Mouse (Mus musculus) liver, embryonic 16.5 days (tissue): ENCODE data around the gene Carmil3. TPM values are rescaled to one million over a fixed set of nuclear protein-coding genes. Genes with fewer than 3 reads are reported as not detected.
A peak's percentile ranks its signal among the peaks of the same experiment; 100 is the strongest.

Source experiments
- ATAC-seq: fragments of 200-750 bp; cut with Nextera tagmentation; 2 replicates; pipeline ENCODE4 v1.8.0; 2017; ENCODE audit warnings: low read depth, mild to moderate bottlenecking, moderate number of reproducible peaks, moderate library complexity
- H3K27ac ChIP-seq: fragments of 300-500 bp; sonication (generic); 2 replicates; pipeline ENCODE4 v1.5.1; 2014; ENCODE audit warnings: mild to moderate bottlenecking, low read length
- H3K27me3 ChIP-seq: fragments of 300-500 bp; sonication (generic); 2 replicates; pipeline ENCODE4 v1.6.1; 2014; ENCODE audit warnings: low read depth, low read length, mixed read lengths; ENCODE audit not compliant: control insufficient read depth, insufficient read depth
- H3K36me3 ChIP-seq: fragments of 300-500 bp; sonication (generic); 2 replicates; pipeline ENCODE4 v1.6.1; 2014; ENCODE audit warnings: mild to moderate bottlenecking; ENCODE audit not compliant: control insufficient read depth, insufficient read depth
- H3K4me1 ChIP-seq: fragments of 300-500 bp; sonication (generic); 2 replicates; pipeline ENCODE4 v1.6.1; 2014; ENCODE audit warnings: low read depth, low read length, mixed read lengths; ENCODE audit not compliant: control insufficient read depth
- H3K4me2 ChIP-seq: fragments of 300-500 bp; sonication (generic); 2 replicates; pipeline ENCODE4 v1.6.1; 2014; ENCODE audit warnings: low read depth, low read length, mixed read lengths
- H3K4me3 ChIP-seq: fragments of 300-500 bp; sonication (generic); 2 replicates; pipeline ENCODE4 v1.5.1; 2014; ENCODE audit warnings: low read depth, mild to moderate bottlenecking, low read length
- H3K9ac ChIP-seq: fragments of 300-500 bp; sonication (generic); 2 replicates; pipeline ENCODE4 v1.6.1; 2014; ENCODE audit warnings: low read depth, low read length
- H3K9me3 ChIP-seq: fragments of 300-500 bp; sonication (generic); replicated peaks from 2 replicates; pipeline ENCODE4 v1.6.1; 2016; ENCODE audit warnings: low read length; ENCODE audit not compliant: control insufficient read depth
- WGBS: fragments of 180-500 bp; shearing (Covaris S2); extraction: QIAGEN DNeasy Blood & Tissue Kit; methylation state at CpG from one replicate; pipeline ENCODE4 v1.1.7; 2014; ENCODE audit not compliant: insufficient replicate concordance; 5-methylcytosine and 5-hydroxymethylcytosine counted together
- polyA plus RNA-seq: library from polyadenylated mRNA; unstranded; fragments of >200 nt; fragmentation: Nextera tagmentation; extraction: Ambion mirVana; gene quantifications from 2 replicates; pipeline ENCODE4 v1.2.1, GENCODE M21; 2015

Gene Carmil3
- polyA plus RNA-seq, 1 experiment from 2014 or later, result 0.28 TPM

DNA sequence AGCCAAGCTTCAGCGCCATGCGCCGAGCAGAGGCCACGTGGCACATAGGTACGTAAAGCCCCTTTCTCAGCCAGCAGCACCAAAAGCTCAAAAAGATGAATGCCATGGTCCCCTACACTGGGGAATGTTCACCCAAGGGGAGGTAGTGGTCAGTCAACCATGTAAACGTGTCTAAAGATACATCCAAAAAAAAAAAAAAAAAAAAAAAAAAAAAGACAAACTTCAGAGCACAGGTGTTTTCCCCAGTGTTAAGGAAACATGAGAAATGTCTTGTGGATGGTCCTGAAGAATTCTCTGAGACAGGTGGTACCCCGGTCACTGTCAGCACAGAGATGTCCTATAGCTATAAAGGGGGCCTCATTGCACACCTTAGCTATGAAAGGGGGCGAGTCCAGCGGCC lies 15.2 kb downstream of the Carmil3 start:
- Histone ChIP-seq H3K4me1 (no peaks in the 10 kb centered on the region), H3K9me3 (no peaks in the 10 kb centered on the region), H3K4me2 (no peak overlapping the region), H3K4me3 (no peak overlapping the region), H3K9ac (no peak overlapping the region), H3K27me3 (peaks cover 5% of the 10 kb centered on the region), H3K36me3 (no peaks in the 10 kb centered on the region), H3K27ac (no peak overlapping the region)
- ATAC-seq, result no peak
- whole genome bisulfite sequencing, result 74% methylated on average over 9 of the region's 9 CpGs

DNA sequence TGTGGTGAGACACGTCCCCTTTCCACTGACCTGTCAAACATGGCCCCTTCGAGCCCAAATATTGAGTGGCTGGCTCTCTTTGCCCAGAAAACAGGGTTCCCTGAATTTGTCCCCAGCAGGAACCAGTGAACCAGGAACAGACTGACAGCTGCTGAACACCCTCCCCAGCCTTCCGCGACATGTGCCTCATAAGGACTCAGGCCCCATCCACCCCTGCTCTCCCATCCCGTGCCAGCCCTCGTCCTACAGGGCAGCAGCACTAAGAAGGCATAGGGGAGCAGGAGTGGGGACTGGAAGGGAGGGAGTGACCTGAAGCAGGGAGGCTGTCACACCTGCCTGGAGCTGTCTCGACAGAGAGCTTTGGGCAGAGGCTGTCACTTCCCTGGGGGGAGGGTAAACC lies 17.4 kb downstream of the Carmil3 start:
- H3K4me2 ChIP-seq, result no peak overlapping the region
- H3K27me3 ChIP-seq, result peaks cover 22% of the 10 kb centered on the region
- no peak overlapping the region for H3K27ac ChIP-seq
- ATAC-seq, result no peak
- no peak overlapping the region for H3K9ac ChIP-seq
- H3K4me1 ChIP-seq, result no peaks in the 10 kb centered on the region
- H3K36me3 ChIP-seq, result no peaks in the 10 kb centered on the region
- H3K4me3 ChIP-seq, result no peak overlapping the region
- WGBS, result 43% methylated on average over 7 of the region's 7 CpGs
- no peaks in the 10 kb centered on the region for H3K9me3 ChIP-seq

DNA sequence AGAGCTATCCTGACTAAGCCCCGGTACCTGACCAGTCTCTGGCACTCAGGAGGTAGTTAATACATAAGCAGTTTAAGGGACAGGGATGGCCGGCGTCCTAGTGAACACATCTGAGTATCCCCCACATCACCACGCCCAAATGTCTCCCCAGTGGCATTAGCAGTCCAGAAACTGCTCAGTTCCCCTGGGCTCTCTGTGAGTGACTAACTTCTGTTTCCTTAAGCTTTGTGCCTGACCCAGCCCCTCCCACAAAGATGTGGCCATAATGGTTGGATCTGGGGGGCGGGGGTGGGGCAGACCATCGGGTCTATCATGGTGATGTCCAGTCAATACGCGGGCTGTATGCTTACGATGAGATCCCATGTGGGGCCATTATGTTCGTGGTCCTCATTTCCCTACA lies 19.1 kb downstream of the Carmil3 start:
- H3K4me1 ChIP-seq, result no peaks in the 10 kb centered on the region; the same call in 1 of the 2 replicates

DNA sequence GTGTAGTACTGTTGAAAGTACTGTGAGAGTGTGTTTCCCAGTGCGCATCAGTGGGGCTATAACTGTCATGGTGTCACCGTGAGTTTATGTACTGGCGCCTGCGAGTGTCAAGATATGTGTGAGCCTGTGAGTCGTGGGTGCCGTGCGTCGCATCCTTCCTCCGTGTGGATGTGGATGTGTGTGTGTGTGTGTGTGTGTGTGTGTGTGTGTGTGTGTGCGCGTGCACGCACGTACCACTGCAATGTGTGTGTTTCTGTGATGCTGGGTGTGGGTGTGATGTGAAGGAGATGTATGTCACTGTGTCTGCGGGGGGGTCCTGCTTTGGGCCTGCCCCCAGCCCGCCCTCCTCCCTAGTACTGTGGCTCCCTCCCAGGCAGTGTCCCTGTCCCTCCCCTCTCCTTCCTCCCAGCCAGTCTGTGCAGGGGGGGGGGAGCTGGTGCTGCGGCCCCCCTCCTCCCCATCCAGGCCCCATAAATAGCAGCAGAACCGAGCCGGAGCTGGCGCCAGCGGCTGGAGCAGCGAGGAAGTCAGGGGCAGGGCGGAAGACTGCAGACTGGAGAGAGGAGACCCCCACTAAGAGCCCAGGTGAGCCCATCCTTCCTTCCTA lies 19.8 kb downstream of the Carmil3 start, which contains the start of gene Cpne6:
Gene Cpne6, plus strand, starts transcription at position 321 of the 607 bp plus-strand sequence.
- Histone ChIP-seq H3K9ac (no peak within 1 kb of the TSS), H3K36me3 (no peaks in the 10 kb centered on the region), H3K4me3 (no peak within 1 kb of the TSS), H3K27ac (no peak within 1 kb of the TSS), H3K4me1 (no peaks in the 10 kb centered on the region; the same call in 1 of the 2 replicates), H3K27me3 (peaks cover 22% of the 10 kb centered on the region), H3K9me3 (no peaks in the 10 kb centered on the region), H3K4me2 (no peak within 1 kb of the TSS)
- WGBS, result 52% methylated on average over 21 of the region's 22 CpGs
- ATAC-seq, result no peak

More for the DNA sequence above, 19.1 kb downstream of the Carmil3 start:
- Histone ChIP-seq H3K27me3 (peaks cover 22% of the 10 kb centered on the region), H3K36me3 (no peaks in the 10 kb centered on the region), H3K4me2 (no peak overlapping the region), H3K4me3 (no peak overlapping the region), H3K27ac (no peak overlapping the region), H3K9me3 (no peaks in the 10 kb centered on the region), H3K9ac (no peak overlapping the region)
- WGBS, result 67% methylated on average over 10 of the region's 10 CpGs
- no peak for ATAC-seq

DNA sequence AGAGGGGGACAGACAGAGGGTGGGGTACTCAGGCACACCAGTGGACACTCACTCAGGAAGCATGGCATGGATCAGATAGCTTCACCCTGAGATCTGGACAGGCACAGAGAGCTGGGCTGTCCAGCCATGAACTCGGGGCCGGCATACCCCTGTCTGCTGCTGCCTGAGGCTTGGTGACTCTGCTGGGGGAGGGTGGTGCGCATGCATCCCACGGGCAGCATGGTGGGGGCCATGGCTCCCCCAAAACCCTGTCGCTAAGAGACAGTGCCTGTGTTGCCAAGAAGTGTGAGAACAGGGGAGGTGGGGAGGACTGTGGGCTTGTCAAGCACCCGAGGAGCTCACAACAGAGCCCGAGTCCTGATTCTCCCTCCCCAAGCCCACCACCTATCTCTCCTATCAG lies 20.6 kb downstream of the Carmil3 start:
- Histone ChIP-seq H3K4me3 (no peak overlapping the region), H3K4me2 (no peak overlapping the region), H3K36me3 (no peaks in the 10 kb centered on the region), H3K27ac (no peak overlapping the region), H3K9me3 (no peaks in the 10 kb centered on the region), H3K4me1 (no peaks in the 10 kb centered on the region; the same call in 1 of the 2 replicates), H3K9ac (no peak overlapping the region), H3K27me3 (peaks cover 24% of the 10 kb centered on the region)
- WGBS, result 36% methylated on average over 7 of the region's 7 CpGs
- no peak for ATAC-seq

DNA sequence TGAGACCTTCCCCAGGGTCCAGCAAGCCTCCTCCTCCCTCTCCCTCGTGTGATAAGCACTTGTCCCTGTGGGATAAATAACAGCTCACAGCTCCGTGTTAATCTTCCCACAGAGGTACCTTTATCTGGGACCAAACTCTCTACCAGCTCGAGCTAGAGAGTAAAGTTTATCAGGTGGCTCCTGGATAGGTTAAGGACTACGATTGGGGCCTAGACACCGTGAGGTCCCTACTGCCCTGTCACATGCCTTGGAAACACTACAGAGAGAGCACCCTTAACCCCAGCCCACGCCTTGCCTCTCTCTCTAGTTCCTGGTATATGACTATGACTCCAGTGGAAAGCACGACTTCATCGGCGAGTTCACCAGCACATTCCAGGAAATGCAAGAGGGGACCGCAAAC lies 23.5 kb downstream of the Carmil3 start:
- H3K36me3 ChIP-seq, result no peaks in the 10 kb centered on the region
- no peaks in the 10 kb centered on the region; the same call in 1 of the 2 replicates for H3K4me1 ChIP-seq
- H3K4me2 ChIP-seq, result no peak overlapping the region
- WGBS, result 28% methylated on average over 10 of the region's 10 CpGs
- H3K4me3 ChIP-seq, result no peak overlapping the region
- peaks cover 45% of the 10 kb centered on the region for H3K27me3 ChIP-seq
- no peak overlapping the region for H3K9ac ChIP-seq
- peak; percentile 41; the same call in 1 of the 2 replicates for ATAC-seq
- no peak overlapping the region for H3K27ac ChIP-seq
- no peaks in the 10 kb centered on the region for H3K9me3 ChIP-seq

DNA sequence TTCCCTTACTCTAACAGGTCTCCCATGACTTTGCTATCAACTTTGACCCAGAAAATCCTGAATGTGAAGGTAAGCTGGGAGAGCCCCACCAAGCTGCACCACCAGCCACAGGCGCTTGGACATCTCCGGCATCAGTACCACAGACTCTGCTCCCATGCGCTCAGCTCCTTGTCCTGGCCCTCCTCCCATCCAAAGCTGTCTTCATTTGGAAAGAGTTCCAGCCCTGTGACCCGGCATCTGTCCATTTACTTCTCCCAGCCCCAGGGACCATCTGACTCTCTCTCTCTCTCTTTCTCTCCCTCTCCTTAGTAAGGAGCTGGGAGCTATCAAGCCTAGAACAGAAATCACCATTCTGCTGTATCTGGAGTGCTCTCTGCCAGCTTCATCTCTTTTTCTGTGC lies 25.4 kb downstream of the Carmil3 start:
- Histone ChIP-seq H3K4me3 (no peak overlapping the region), H3K4me2 (no peak overlapping the region), H3K9ac (no peak overlapping the region), H3K4me1 (no peaks in the 10 kb centered on the region; the same call in 1 of the 2 replicates), H3K27me3 (peaks cover 56% of the 10 kb centered on the region), H3K27ac (no peak overlapping the region), H3K9me3 (no peaks in the 10 kb centered on the region), H3K36me3 (no peaks in the 10 kb centered on the region)
- WGBS, result 84% methylated on average over 4 of the region's 4 CpGs
- no peak for ATAC-seq

DNA sequence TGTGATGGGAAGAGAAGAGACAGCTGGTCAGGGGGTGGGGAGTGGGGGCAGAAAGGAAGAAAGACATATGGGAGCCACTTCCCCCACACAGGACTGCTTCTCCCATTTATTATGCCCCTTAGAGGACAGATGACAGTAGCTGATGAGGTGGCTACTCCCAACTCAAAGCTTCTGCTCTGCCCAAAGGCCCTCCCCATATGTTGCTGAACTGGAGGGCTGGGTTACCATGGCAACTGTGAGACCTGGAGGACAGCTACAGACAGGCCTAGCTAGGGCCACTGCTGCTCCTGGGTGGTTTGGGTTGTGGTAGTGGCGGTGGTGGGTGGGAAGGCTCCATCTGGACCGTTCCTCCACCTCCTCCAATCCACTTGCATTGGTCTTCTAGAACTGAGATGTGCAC lies 28.4 kb downstream of the Carmil3 start:
- 58% methylated on average over 2 of the region's 2 CpGs for WGBS
- Histone ChIP-seq H3K27me3 (peaks cover 66% of the 10 kb centered on the region), H3K4me1 (no peaks in the 10 kb centered on the region; the same call in 1 of the 2 replicates), H3K36me3 (no peaks in the 10 kb centered on the region), H3K9ac (no peak overlapping the region), H3K9me3 (no peaks in the 10 kb centered on the region), H3K4me2 (no peak overlapping the region), H3K4me3 (no peak overlapping the region), H3K27ac (no peak overlapping the region)
- ATAC-seq, result no peak

DNA sequence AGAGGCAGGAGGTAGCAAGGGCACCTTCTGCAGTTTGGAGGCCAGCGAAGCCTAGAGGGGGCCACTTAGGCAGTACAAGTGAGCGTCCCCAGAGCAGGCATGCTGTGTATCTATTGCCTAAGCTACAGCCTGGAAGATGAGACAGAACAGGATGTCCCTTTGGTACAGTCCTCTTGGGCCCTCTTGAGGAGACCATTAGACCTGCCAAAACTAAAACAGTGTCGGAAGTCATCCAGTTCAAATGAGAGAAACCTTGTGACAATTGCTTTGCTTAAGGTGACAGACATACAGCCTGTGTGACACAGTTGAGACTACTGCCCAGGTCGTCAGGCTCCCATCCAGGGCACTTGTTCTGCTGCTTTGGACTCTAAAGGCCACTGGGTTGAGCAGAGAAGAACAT lies 29.2 kb downstream of the Carmil3 start:
- H3K9me3 ChIP-seq, result no peaks in the 10 kb centered on the region
- no peak overlapping the region for H3K4me3 ChIP-seq
- H3K36me3 ChIP-seq, result no peaks in the 10 kb centered on the region
- peaks cover 71% of the 10 kb centered on the region for H3K27me3 ChIP-seq
- no peak for ATAC-seq
- no peak overlapping the region for H3K4me2 ChIP-seq
- 49% methylated on average over 4 of the region's 4 CpGs for WGBS
- no peak overlapping the region for H3K9ac ChIP-seq
- no peak overlapping the region for H3K27ac ChIP-seq
- no peaks in the 10 kb centered on the region; the same call in 1 of the 2 replicates for H3K4me1 ChIP-seq
